Mouse (Mus musculus) bone marrow, adult 2 months (tissue): Measurements from ENCODE around the gene Igfbp6.

Source experiments
- CTCF ChIP-seq: fragments of 200-500 bp; IDR thresholded peaks from 2 replicates; pipeline ENCODE4 v1.5.1; 2011; ENCODE audit warnings: low read length, control low read depth; ENCODE audit not compliant: control insufficient read depth, insufficient read depth
- POLR2A ChIP-seq: fragments of 200-500 bp; IDR thresholded peaks from 2 replicates; pipeline ENCODE4 v1.6.1; 2011; ENCODE audit warnings: low read depth, mild to moderate bottlenecking, control low read depth, low read length, borderline replicate concordance; ENCODE audit not compliant: control insufficient read depth

DNA sequence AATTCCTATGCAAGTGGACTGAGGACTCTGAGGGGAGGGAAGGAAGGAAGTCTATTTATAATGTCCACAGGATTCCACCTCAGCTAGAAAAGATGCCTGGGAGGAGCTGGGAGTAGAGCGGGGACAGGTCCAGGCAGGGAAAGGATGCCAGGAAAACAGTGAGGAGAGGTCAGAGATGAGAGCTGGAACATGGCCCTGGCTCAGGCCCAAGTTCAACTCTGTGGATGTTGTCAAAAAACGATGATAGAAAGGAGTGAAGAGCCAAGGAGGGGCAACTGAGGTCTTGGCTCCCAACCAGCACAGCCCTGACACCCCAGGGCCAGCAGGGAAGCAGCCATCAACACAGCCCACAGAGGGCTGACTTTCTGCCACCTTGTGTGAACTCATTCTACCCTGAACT is 17.9 kb upstream of the Igfbp6 start:
- TF ChIP-seq POLR2A (no peak), CTCF (no peak)
